Mouse (Mus musculus): ENCODE results near the gene Pnldc1. TPM values are rescaled to one million over a fixed set of nuclear protein-coding genes. Genes with fewer than 3 reads are reported as not detected.

Gene Pnldc1
- 0.53 TPM for polyA plus RNA-seq (2014; fragmentation: Illumina TruSeq; extraction: RNeasy Lipid Tissue Mini Kit (QIAGEN cat#74804); ENCODE audit: insufficient read depth, low read depth, low replicate concordance)

GRCm38 (mm10) chr17:12909361-12910280 lies at the start of gene Pnldc1:
TSS of gene Pnldc1 (minus strand) at chr17:12910230.

GRCm38 (mm10) chr17:12940151-12940805 lies 30.2 kb upstream of the Pnldc1 start, which contains the start of gene Acat3:
TSS of gene Acat3 (minus strand) at chr17:12940600.

GRCm38 (mm10) chr17:12915881-12916583 lies 6.0 kb upstream of the Pnldc1 start, which contains the start of gene Mrpl18:
TSS of gene Mrpl18 (minus strand) at chr17:12916345.

GRCm38 (mm10) chr17:12915488-12915880 lies 5.5 kb upstream of the Pnldc1 start, which contains the start of gene Tcp1:
TSS of gene Tcp1 (plus strand) at chr17:12915701.

GRCm38 (mm10) chr17:12875734-12876133 lies 34.3 kb downstream of the Pnldc1 start, which contains the start of gene Mrgprh:
TSS of gene Mrgprh (plus strand) at chr17:12876034.

GRCm38 (mm10) chr17:12868043-12868442 lies 42.0 kb downstream of the Pnldc1 start, which contains the start of gene Mas1:
TSS of gene Mas1 (minus strand) at chr17:12868143.

Other genes with a start within 250 kb of the Pnldc1 start
- 4.9 TPM for gene Slc22a1, start 234.4 kb downstream of the Pnldc1 start, polyA plus RNA-seq (2014; fragmentation: Illumina TruSeq; extraction: RNeasy Lipid Tissue Mini Kit (QIAGEN cat#74804); ENCODE audit: insufficient read depth, low read depth, low replicate concordance)
- 8.4 TPM for gene Igf2r, start 140.6 kb downstream of the Pnldc1 start, polyA plus RNA-seq (2014; fragmentation: Illumina TruSeq; extraction: RNeasy Lipid Tissue Mini Kit (QIAGEN cat#74804); ENCODE audit: insufficient read depth, low read depth, low replicate concordance)
- not detected for gene Mas1, start 42.1 kb downstream of the Pnldc1 start, polyA plus RNA-seq (2014; fragmentation: Illumina TruSeq; extraction: RNeasy Lipid Tissue Mini Kit (QIAGEN cat#74804); ENCODE audit: insufficient read depth, low read depth, low replicate concordance)
- not detected for gene Mrgprh, start 34.2 kb downstream of the Pnldc1 start, polyA plus RNA-seq (2014; fragmentation: Illumina TruSeq; extraction: RNeasy Lipid Tissue Mini Kit (QIAGEN cat#74804); ENCODE audit: insufficient read depth, low read depth, low replicate concordance)
- 126 TPM for gene Tcp1, start 5.5 kb upstream of the Pnldc1 start, polyA plus RNA-seq (2014; fragmentation: Illumina TruSeq; extraction: RNeasy Lipid Tissue Mini Kit (QIAGEN cat#74804); ENCODE audit: insufficient read depth, low read depth, low replicate concordance)
- 36.4 TPM for gene Mrpl18, start 6.1 kb upstream of the Pnldc1 start, polyA plus RNA-seq (2014; fragmentation: Illumina TruSeq; extraction: RNeasy Lipid Tissue Mini Kit (QIAGEN cat#74804); ENCODE audit: insufficient read depth, low read depth, low replicate concordance)
- 0.56 TPM for gene Acat3, start 30.4 kb upstream of the Pnldc1 start, polyA plus RNA-seq (2014; fragmentation: Illumina TruSeq; extraction: RNeasy Lipid Tissue Mini Kit (QIAGEN cat#74804); ENCODE audit: insufficient read depth, low read depth, low replicate concordance)
- gene Acat2, start 50.5 kb upstream of the Pnldc1 start, polyA plus RNA-seq (2014; fragmentation: Illumina TruSeq; extraction: RNeasy Lipid Tissue Mini Kit (QIAGEN cat#74804); ENCODE audit: insufficient read depth, low read depth, low replicate concordance): 27.9 TPM
- gene Wtap, start 83.9 kb upstream of the Pnldc1 start, polyA plus RNA-seq (2014; fragmentation: Illumina TruSeq; extraction: RNeasy Lipid Tissue Mini Kit (QIAGEN cat#74804); ENCODE audit: insufficient read depth, low read depth, low replicate concordance): 59.6 TPM
- 95.5 TPM for gene Sod2, start 96.6 kb upstream of the Pnldc1 start, polyA plus RNA-seq (2014; fragmentation: Illumina TruSeq; extraction: RNeasy Lipid Tissue Mini Kit (QIAGEN cat#74804); ENCODE audit: insufficient read depth, low read depth, low replicate concordance)
- gene Gpr31b, start 142.1 kb upstream of the Pnldc1 start, polyA plus RNA-seq (2014; fragmentation: Illumina TruSeq; extraction: RNeasy Lipid Tissue Mini Kit (QIAGEN cat#74804); ENCODE audit: insufficient read depth, low read depth, low replicate concordance): not detected
- gene Tcp10b, start 150.9 kb upstream of the Pnldc1 start, polyA plus RNA-seq (2014; fragmentation: Illumina TruSeq; extraction: RNeasy Lipid Tissue Mini Kit (QIAGEN cat#74804); ENCODE audit: insufficient read depth, low read depth, low replicate concordance): 0.10 TPM
- gene Unc93a, start 221.6 kb upstream of the Pnldc1 start, polyA plus RNA-seq (2014; fragmentation: Illumina TruSeq; extraction: RNeasy Lipid Tissue Mini Kit (QIAGEN cat#74804); ENCODE audit: insufficient read depth, low read depth, low replicate concordance): 0.11 TPM

All from lung, adult 10 weeks (tissue).